Mouse (Mus musculus) T-cell, adult 2 months (primary cell): ENCODE data around the gene Tcam1.
A peak's percentile ranks its signal among the peaks of the same experiment; 100 is the strongest.

Experiments used
- DNase-seq: peaks from one replicate; pipeline ENCODE4 v3.0.0; 2022; ENCODE audit warnings: low spot score

Tcam1 gene

DNA sequence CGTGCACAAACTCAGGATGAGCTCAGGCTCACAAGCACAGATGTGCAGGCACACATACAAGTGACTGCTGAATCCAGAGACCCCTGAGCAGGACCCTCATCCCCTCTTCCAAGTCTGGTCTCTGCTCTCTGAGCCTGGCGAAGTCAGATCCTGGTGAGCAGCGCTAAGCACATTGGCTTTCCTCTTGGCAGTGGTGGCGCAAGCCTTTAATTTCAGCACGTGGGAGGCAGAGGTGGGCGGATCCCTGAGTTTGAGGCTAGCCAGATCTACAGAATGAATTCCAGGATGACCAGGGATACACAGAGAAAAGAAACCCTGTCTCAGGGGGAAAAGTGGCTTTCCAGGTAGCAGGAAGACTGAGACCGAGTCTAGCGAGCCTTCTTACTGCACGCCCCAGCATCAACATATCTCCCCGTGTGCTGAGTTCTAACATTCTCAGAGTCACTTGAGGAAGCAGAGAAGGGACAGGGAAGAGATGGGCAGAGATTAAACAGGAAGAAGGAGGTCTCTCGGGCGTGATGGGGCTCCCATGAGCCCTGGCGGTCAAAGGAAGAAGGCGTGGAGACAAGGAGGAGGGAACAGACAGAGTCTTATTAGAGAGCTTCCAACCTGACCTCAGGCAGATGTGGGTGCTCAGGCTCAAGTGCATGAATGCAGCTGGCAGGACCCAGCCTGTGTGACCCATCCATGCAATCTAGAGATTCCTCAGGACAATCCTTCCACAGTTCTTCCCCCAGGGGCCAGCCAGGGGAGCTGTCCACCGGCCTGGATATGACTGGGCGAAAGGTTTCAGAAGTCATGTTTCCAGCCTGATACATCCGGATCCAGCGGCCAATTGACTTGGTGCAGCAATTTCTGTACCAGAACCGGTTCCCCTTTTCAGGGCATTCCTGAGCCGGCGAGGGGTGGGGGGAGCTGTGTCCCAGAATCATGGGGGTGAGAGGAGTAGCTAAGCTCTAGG lies 42.2 kb downstream of the Tcam1 start:
- no peak for DNase-seq

GRCm38 (mm10) chr11:106324858-106325257 lies 48.4 kb downstream of the Tcam1 start:
- DNase-seq: no peak

DNA sequence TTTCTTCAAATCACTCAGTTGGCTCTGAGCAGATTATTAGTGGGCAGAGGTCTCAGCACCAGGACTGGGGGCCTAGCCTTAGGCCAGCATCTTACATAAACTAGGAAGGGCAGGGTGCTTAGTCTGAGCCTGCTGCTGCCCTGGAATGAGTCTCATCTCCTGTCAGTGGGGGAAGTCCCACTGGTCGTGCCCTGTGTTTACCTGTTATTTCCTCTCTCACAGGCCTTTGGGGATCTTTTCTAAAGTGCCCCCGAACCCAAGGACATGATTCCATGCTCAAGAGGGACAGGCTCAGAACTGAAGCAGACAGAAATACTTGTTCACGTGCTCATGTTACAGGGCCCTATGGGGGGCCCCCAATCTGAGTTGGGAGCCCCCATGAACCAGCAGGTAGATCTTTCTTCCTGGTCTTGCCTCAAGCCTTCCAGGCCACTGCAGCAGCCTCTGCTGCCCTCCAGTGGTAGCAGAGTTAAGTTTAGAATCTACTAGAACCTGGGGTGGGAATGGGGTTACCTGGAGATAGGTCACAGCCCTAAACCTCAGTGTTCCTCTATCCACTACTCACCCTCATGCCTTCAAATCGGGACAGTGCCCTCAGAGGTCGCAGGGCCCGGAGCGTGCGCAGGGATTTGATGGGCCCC lies 49.2 kb downstream of the Tcam1 start:
- DNase-seq: peak; percentile 74

GRCm38 (mm10) chr11:106326475-106326874 lies 50.0 kb downstream of the Tcam1 start:
- DNase-seq: no peak

GRCm38 (mm10) chr11:106328521-106328920 lies 52.0 kb downstream of the Tcam1 start:
- DNase-seq: no peak

- no peak for DNase-seq
Measured at GRCm38 (mm10) chr11:106329128-106329527, 52.7 kb downstream of the Tcam1 start.

DNA sequence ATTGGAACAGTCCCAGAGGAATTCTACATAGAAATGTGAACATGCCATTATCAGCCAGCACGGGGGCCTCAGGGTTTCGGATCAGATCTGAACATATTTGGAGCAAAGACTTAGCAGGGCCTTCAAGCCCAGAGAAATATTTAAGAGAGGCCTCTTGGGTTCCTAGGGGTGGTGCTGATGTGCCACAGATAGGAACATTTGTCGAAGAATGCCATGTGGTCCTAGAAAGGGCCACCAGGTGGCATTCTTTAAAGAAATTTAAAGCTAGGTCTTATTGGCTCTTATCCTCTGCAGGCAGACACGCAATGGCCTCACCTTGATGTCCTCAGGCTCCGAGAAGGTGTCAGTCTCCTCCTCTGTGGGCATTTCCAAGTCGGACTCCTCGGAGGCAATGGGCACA lies 53.2 kb downstream of the Tcam1 start:
- DNase-seq: peak; percentile 70

- no peak for DNase-seq
Measured at GRCm38 (mm10) chr11:106332458-106332857, 56.0 kb downstream of the Tcam1 start.

- DNase-seq: no peak
Measured at GRCm38 (mm10) chr11:106334066-106334465, 57.6 kb downstream of the Tcam1 start.

DNA sequence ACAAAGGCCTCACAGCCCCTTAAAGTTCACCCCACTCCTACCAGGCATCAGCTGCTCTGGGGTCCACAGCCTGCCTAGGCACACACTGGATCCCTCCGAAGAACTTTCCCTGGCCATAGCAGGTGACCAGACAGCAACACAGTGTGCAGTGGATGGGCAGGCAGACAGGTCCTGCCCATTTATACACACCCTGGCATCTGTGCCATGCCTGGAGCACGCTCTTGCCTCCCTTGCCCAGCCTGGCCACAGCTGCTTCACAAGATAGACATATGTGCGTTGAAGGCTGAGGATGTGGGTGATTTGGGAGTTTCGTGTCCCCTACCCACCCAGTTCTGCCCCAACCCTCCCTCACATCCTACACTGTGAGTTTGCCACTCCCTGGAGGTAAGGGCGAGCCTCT lies 61.6 kb downstream of the Tcam1 start:
- no peak for DNase-seq
